Mouse (Mus musculus): ENCODE data around the gene Plcb4.

- TF ChIP-seq MAFK (IDR thresholded peaks at IDR 0.05; ENCODE audit: insufficient read depth, low read depth, low read length): no peak
- TF ChIP-seq ZC3H11A (IDR thresholded peaks at IDR 0.05; ENCODE audit: borderline replicate concordance, low read depth, low read length): no peak
- no peak for TF ChIP-seq ZNF384 (IDR thresholded peaks at IDR 0.05; ENCODE audit: low read depth, low read length)
Measured at GRCm38 (mm10) chr2:135650885-135651284, 7.9 kb upstream of the Plcb4 start.
